Mouse (Mus musculus): ENCODE measurements around the gene Chmp4b.

DNA sequence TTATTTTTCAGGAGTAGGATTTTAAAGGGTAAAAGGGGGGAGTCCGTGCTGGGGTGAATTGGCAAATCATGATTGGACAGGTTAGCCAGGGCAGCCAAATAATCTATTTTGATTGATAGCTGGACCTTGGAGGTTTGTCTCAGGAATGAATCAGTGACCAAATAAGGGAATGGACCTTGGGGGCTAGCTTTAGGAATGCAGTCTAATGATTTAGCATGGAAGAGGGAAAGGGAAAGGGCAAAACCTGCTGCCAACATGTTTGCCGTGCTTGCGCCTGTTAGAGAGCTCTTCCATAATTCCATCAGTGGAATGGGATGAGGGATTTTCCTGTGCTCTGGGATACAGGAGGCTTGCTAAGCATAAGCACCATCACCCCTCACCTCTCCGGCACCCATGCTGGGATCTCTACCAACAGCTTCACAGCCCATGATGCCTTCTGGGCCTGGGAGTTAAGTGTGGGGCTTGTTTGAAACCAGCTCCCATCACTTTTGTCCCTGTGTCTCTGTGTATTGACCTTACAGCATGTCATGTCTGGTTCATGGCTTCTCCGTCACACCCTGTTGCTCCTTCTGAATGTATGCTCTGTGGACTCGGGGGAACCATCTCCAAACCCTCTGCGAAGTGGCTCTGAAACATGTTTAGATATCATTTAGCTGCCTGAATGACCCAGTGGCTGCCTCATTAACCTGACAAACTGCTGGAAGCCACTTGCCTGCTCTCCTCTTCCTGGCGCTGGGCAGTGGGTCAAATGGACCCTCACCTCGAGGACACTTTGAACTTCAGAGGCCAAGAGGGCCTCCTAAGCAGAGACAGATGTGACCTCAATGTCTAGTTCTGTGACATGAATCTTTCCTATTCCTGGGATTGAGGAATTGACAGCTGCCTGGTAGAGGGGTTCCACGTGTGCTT lies 91.7 kb downstream of the Chmp4b start:
- TF ChIP-seq CTCF (IDR thresholded peaks at IDR 0.05; ENCODE audit: borderline replicate concordance, insufficient read depth, low read depth, low read length) (no peak), POLR2A (IDR thresholded peaks at IDR 0.05; ENCODE audit: borderline replicate concordance, insufficient read depth, low read length) (no peak)
